Mouse (Mus musculus) cerebellum, adult 9-10 months (tissue): ENCODE data around the gene Rab30.
A peak's percentile ranks its signal among the peaks of the same experiment; 100 is the strongest.
"Not testable (repeated sequence)": the region's sequence is repeated elsewhere in the genome, so short reads cannot be mapped to it uniquely, and the experiment has no call there.

Experiments
- DNase-seq: peaks from one replicate; pipeline ENCODE4 v3.0.0; 2022

Rab30 gene

DNA sequence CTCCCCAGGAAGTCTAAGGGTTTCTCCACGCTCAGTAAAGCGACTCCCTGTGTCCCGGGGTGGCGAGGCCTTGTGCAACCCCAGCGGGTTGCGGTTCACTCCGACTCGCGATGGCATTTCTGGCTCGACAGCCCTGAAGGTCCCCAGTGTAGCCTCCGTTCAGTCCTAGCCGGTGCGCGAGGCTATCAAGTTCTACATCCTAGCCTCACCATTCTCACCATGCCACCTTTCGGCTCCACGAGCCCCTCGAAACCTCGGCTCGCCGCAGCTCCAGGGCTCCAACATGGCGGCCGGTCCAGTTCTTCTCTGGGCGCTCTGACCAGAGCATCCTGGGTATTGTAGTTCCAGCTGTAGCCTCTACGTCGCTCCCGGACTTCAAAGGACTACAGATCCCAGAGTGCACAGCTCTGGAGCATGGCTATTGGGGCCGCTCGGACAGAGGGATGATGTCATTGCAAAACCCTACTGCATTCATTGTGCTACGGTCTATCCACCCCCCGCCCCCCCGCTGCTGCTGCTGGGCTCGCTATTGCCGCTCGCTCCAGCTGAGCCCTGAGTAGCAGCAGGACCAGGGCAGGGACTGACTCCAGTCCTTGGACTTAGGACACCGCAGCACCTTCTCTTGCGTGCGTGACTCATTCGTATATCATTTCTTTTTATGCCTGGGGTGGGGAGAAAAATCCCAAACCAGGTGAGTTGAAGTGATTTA, at the start of gene Rab30:
Gene Rab30 (plus strand): TSS at position 452 of the 709 bp plus-strand sequence.
- peak; percentile 99 for DNase-seq

DNA sequence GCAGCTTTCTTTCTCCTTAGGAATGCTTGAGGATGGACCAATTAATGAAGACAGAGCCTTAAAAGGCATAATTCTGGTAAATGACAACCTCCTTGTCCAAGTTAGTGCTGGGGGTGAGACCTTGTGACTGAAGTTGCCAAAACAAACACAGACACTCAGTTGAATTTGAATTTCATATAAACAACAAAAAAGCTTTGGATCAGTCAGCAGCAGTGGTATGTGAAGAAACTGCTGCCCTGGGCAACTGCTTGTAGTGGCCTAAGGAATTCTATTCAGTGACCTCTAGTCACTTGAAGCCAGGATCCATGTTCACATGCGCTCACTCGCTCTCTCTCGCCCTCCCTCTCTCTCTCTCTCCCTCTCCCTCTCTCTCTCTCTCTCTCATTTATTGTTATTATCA, 45.0 kb upstream of the Rab30 start:
- no peak for DNase-seq

DNA sequence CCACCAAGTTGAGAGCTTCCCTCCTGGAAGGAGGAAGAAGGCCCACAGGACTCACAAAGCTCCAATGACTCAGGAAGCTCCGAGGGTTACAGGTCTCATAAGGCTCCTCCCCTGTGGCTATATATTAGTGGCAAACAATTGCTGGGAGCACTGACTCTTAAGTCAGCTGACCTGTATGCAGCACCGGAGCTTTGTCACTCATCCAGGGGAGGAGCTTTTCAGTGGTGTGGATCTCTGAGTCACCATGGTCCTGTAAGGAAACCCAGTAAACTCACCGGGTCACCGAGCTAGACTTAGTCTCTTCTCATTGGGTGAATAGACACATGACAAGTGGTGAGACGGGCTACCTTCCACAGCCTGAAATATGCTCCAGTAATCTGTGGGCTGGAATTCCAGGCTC, 42.6 kb upstream of the Rab30 start:
- no peak for DNase-seq

DNA sequence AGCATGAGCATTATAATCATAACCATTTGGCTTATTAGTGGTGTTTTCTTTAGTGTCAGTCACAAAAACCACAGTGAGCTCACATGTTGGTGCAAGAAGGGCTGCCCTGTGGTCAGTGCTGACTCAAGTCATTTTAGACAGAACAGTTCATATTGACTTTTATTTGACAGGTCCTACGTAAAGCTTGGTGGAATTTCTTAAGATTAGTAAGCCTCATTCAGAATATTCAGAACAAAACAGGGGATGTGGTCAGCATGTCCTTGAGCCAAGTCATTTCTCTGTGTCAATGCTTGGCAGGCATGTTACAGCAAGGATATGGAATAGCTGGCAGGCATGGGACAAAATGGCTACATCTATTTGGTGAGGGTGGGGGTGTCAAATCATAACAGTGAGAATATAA, 37.7 kb upstream of the Rab30 start:
- DNase-seq: no peak

DNA sequence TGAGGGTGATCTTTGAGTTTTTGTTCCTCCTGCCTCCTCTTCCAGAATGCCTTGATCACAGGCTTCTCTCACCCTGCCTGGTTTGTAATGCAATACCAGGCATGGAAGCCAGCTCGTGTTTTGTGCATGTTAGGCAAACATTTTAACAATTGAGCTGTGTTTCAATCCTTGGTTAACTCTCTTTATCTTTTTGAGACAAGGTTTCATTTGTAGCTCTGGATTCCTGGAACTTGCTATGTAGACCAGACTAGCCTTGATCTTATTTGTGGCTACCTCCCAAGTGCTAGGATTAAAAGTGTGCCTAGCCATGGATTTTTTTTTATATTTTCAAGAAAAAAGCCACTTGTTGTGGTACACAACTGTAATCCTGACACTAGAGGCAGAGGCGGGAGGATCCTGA, 35.9 kb upstream of the Rab30 start:
- no peak for DNase-seq

DNA sequence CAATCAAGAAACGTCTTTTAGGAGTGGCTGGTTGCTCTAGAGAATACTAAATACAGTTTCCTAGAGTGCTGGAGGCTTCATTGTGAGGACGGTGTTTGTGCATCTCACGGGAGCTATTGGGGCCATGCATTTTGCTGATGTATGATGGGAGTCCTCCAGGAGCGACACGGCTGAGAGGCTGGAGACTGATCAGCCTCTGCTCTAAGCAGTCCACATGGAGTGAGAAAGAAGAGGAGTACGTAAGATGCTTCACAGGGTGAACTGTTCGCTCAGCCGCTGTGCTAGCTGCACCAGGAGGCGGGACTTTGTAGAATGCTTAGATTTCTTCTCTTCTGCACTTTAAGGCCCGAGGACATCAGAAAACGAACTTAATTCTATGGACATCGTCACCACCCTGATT, 34.7 kb upstream of the Rab30 start:
- DNase-seq: no peak

DNA sequence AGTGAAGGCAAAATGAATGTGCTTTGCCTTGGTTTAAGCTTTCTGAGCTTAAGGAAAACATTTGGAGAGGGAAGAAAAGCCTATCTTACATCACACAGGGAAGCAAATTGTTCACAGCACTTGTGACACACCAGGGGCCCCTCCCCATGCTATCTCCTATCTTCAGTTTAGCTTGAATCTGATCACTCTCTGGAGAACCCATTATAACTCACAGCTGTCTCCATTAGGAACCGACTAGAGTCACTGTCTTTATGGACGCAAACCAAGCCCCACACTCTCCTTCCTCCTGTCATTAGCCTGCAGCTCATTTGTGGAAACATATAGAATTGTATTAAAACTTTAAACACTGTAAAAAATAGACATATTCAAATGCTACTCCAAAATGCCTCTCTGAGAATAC, 31.8 kb upstream of the Rab30 start:
- DNase-seq: no peak

DNA sequence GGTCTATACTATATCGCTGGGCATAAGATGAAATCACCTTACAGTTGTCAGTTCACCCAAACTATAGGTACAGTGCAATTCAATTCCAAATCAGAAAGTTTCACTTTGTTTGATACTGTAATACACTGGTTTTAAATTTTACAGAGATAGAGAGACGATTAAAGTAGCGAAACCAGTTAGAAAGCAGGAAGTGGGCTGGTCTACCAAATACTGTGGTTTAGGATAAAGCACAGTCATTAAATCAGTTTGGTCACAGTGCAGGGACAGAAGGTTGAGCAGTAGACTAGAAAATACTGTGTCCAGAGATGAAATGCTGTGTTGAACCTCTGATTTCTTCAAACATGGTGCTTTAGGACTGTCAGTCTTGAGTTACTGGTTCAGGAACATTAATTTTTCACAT, 29.8 kb upstream of the Rab30 start:
- DNase-seq: no peak

DNA sequence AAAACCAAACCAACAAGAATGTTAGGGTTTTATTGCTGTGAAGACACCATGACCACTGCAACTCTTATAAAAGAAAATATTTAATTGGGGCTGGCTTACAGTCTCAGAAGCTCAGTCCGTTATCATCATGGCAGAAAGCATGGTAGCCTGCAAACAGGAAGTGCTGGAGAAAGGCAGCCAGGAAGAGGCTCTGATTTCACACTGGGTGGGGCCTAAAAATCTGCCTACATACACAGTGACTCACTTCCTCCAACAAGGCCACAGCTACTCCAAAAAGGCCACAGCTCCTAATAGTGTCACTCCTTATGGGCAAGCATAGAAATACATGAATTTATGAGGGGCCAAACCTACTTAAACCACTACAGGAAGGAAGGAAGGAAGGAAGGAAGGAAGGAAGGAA, 26.3 kb upstream of the Rab30 start:
- no peak for DNase-seq

DNA sequence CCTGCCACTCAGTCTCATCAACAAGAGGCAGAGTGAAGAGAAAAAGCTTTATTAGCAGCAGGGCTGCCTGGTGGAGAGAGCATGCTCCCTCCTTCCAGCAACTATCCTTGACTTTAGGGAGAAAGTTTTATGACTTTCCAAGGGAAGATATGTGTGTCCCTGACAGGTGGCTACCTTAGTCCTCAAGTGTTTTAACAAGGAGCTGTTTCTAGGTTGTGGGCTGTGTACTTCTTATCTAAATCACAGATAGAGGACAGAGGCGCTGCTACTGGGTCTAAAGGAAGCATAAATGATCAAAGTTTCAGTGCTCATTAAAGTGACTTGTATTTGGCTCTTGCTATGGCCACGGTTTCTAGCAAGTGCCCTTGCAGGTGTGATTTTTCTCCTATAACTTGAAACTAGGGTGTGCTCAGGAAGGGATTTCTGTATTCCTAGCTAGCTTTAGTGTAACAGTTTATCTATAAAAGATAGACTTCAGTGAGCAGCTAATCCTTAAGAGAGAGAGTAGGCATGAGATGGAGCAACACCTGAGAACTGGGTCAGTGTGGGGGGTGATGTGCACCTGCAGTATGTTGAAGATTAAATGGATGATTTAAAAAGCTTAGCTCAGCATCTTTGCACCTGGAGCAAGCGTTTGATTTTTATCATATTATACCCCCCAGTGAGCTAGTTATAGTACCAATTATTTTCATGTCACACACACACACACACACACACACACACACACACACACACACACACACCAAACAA, 21.1 kb upstream of the Rab30 start:
- no peak for DNase-seq

DNA sequence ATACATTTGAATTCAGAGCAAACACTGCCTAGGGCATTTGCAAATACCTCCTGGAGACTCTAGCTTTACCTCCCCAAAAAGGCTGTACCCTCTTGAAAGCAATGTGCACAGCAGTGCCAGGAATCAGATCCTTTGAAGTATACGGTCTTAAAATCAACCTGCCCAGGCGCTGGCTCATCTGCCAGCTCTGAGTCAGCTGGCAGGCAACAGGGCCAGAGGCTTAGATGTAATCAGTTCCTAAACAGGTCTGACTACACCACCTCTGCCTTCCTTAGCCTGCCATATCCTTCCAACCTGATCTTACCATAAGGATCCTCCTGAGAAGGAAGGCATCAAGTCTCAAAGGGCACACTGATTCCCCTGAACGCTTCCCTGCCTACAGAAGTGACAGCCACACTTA, 17.7 kb upstream of the Rab30 start:
- no peak for DNase-seq

DNA sequence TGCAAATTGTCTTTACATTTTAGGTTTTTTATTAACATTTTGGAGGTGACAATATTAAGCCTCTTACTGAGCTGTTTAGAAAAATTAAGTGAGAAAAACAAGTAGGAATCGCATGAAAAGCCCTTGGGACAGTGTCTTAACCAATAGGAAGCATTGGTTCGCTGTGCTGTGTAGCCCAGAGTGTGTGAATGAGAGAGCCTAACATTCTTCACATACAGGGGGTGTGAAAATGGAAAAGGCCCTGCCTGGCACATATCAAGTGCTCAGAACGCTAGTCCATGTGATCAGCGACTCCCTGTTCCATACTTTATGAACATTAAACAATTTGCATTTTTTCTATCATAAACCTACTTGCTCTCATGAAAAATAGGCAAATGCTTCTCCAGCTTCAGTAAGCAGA, 17.1 kb upstream of the Rab30 start:
- DNase-seq: no peak

DNA sequence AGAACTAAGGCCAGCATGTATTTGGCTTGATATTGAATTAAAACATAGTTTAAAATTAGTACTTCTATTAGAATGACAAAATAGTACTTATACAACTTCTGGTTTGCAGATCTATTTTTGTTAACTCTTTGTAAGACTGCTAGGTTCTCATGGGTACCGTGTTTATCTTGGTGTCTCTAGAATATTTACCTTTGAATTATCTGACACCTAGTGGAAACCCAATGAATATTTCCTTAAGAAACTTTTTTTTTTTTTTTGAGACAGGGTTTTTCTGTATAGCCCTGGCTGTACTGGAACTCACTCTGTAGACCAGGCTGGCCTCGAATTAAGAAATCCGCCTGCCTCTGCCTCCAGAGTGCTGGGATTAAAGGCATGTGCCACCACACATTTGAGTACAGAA, 11.8 kb upstream of the Rab30 start:
- not testable (repeated sequence) for DNase-seq

DNA sequence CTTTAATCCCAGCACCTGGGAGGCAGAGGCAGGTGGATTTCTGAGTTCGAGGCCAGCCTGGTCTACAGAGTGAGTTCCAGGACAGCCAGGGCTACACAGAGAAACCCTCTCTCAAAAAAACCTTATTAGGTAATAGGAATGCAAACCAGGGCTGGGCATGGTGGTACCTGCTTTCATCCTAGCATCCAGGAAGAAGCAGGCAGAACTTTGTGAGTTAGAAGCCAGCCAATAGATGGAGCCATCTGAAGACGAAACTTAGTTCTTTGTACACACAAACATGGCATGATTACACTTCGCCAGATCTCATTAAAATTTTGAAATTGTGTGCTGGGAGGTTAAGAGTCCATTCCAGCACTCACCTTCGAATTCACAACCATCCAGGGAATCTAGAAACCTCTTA, 10.9 kb upstream of the Rab30 start:
- DNase-seq: no peak

DNA sequence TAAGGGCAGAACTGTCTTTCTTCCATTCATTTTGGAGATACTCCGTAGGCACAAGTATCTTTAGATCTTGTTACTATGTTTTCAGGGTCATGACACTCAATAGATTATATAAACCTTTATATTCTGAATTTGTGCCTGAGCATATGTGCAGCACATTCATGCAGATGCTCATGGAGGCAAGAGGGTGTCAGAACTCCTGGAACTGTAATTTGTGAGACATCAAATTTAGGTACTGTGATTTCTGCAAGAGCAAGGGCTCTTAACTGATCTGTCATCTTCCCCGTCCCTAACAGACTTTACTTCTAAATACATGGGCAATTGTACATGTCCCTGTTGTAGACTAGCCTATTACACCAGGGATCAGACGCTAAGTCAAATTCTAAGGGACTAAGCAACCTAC, 10.4 kb upstream of the Rab30 start:
- DNase-seq: no peak

DNA sequence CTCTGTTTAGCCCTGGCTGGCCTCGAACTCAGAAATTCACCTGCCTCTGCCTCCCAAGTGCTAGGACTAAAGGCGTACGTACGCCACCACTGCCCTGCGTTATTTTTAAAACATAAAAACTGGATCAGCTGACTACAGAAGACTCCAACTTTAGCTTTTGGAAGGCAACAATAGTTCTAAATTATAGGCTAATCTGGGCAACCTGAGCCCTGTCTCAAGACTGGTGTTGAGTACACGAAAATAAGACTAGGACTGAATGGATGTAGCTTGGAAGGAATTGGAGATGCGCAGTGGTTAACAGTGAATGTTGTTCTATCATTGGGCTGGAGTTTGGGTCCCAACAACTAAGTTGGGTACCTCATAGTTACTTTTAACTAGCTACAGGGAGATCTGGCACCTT, 9.3 kb upstream of the Rab30 start:
- no peak for DNase-seq

DNA sequence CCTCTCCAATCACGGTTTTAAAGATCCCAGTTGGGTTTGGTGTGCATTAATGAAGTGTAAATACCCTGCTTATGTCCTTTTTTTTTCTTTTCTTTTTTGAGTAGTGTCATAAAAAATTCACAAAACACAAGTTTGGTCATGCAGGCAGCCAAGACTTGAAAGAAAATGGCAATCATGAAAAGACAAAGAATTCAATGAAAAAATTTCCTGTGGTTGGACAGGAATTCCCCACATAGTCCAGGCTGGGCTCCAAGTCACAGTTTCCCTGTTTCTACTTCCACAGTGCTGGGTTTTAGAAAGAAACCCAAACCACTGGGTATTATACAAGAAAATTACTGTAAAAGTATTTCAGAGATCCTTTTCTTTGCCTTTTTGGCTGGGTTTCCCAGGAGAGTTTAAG, 3.8 kb upstream of the Rab30 start:
- no peak for DNase-seq

DNA sequence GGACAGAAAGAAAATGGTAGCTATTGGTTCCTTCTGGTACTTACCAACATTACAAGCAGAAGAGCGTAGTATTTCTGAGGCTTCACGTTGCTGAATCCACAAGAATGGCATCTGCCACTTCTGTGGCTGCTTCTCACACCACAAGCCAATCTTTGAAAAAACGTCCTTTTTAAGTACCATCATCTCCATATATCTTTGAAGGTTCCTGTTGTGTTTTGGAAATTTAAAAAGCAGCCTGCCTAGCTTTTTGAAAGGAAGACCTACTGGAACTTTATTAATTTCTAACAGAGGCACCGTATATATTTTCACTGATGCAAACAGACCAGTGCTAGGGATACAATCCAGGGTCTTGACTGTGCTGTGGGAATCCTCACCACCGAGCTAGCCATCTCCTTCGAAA, 1.4 kb upstream of the Rab30 start:
- DNase-seq: no peak

DNA sequence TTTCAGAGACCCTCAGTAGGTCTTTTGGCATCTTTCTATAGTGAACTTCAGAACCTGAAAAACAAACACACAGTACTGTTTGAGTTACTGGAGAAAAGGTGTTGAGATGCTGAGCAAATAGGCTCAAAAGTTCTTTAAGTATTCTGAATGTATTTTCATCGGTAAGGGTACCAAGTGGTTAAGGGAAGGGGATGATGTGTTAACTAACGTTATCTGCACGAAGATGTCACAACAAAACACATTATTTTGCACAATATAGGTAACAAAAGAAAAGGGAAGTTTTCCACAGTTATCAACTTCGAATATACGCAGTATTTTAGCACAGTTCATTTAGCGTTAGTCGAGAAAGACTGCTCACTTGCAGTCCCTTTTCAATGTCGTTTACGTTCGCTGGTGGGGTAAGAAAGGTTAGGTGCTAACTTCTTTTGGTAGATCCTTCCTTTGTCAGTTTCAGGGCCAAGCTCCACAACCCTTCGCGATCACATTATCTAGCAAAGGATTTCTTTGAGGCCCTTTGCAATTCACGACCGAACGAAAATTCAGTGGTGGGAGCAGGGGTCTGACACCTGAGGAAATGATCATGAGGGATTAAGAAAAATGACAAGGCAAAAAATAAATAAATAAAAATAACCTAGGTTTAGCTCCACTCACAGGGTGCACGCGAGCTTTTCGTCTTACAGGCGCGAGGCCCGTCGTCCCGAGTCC, 840 bp upstream of the Rab30 start:
- DNase-seq: no peak

DNA sequence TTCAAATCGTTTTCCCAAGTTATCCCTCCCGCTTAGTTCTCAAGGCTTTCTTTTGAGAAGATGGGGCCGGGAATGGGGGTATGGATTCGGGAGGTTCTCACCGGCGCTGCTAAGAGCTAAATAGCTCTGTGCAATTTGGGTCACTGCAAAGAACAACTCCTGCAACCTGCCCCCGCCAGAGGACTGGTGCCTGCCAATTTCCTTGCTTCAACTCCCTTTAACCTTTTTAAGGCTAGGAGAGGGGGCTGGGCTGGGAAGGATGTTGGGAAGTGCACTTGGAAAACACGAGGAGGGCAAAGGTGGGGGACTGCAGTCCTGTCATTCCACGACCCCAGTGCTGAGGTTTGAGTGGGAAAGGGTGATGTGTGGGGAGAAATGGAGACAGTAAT, 452 bp downstream of the Rab30 start:
- no peak for DNase-seq

DNA sequence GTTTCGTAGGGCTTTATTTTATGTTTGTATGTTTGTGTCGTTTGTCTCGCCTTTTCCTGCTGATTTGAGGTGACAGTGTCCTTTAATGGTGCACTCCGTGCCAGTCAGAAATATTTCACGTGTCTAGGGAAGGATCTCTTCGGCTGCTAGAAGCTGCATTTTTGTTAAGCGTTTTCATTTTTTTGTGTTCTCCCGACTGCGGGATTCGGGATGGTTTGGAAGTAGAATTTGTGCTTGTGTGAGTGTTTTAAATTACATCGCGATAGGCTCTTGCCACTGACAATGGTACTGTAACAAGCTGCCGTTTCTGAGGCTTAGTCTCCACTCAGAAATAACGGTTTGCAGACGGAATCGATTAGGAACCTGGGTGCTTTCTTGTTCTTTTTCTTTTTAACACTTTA, 938 bp downstream of the Rab30 start:
- peak; percentile 52 for DNase-seq

DNA sequence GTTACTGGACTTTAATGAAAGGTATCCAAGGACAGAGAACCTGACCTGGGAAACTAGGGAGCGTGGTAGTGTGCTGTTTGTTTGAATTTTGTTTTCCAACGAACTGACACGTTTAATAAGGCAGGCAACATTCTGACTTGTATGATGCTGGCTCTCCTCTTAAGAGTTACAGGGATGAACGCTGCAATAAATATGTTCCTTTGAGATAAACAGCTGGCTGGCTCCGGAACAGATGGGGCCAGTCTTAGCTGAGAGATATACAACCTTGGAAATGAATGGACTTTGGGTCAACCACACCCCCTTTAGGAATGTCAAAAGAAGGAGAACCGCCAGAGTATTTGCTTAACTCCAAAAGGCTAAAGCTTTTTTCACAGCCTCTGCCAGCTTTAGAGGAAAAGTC, 1.4 kb downstream of the Rab30 start:
- DNase-seq: no peak

DNA sequence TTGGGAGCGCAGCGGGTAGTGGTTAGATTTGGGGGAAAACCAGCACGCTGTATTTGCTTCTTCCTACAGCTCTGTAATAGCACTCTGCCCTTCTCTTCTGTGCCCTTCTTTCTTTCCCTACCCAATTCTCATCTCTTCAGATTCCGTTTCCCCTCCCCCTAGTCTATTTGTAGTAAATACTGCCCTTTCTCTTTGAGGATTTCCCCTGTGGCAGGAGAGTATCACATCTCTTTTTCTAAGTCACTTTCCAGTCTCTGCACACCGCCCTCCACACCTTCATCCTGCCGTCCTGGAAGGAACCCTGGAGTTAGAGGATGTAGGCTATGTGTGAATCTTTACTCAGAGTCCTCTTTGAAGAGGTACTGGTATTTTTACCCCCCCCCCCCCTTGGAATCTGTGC, 1.9 kb downstream of the Rab30 start:
- DNase-seq: no peak

DNA sequence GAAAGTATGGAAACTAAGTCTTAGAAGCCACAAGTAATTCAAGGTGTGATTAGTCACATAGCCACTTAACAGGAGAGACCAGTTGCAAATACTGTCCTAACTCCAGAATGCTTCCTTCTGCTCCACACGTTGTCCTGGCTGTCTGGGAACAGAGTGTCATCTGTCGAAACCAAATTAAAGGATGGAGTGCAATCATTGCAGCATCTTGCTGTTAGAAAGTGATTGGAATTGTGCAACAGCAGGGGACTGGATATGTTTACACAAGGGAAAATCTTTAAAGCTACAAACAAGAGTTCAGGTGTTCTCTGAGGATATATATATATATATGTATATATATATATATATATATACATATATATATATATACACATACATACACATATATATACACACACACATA, 9.0 kb downstream of the Rab30 start:
- no peak for DNase-seq
